Mouse (Mus musculus) intestine, postnatal 0 days (tissue): ENCODE results near the gene Mup11. TPM values are rescaled to one million over a fixed set of nuclear protein-coding genes. Genes with fewer than 3 reads are reported as not detected.
"Not testable (repeated sequence)": the region's sequence is repeated elsewhere in the genome, so short reads cannot be mapped to it uniquely, and the experiment has no call there.

Source experiments
- ATAC-seq: fragments of 200-750 bp; cut with Nextera tagmentation; 2 replicates; pipeline ENCODE4 v1.8.0; 2017; ENCODE audit warnings: mild to moderate bottlenecking, moderate TSS enrichment, moderate library complexity
- H3K27ac ChIP-seq: fragments of 300-500 bp; sonication (generic); 2 replicates; pipeline ENCODE4 v1.5.1; 2014; ENCODE audit warnings: mild to moderate bottlenecking, low read depth, low read length, moderate library complexity
- H3K27me3 ChIP-seq: fragments of 300-500 bp; sonication (generic); replicated peaks from 2 replicates; pipeline ENCODE4 v1.6.1; 2014; ENCODE audit warnings: low read length, mixed read lengths; ENCODE audit not compliant: control insufficient read depth, insufficient read depth
- H3K36me3 ChIP-seq: fragments of 300-500 bp; sonication (generic); 2 replicates; pipeline ENCODE4 v1.6.1; 2014; ENCODE audit warnings: mild to moderate bottlenecking, moderate library complexity; ENCODE audit not compliant: control insufficient read depth, insufficient read depth
- H3K4me1 ChIP-seq: fragments of 300-500 bp; sonication (generic); replicated peaks from 2 replicates; pipeline ENCODE4 v1.6.1; 2014; ENCODE audit warnings: antibody characterized with exemption, low read length, mixed read lengths; ENCODE audit not compliant: control insufficient read depth, insufficient read depth
- H3K4me2 ChIP-seq: fragments of 300-500 bp; sonication (generic); replicated peaks from 2 replicates; pipeline ENCODE4 v1.6.1; 2014; ENCODE audit warnings: low read depth, mild to moderate bottlenecking, moderate library complexity
- H3K4me3 ChIP-seq: fragments of 300-500 bp; sonication (generic); 2 replicates; pipeline ENCODE4 v1.5.1; 2014; ENCODE audit warnings: low read depth, low read length
- H3K9ac ChIP-seq: fragments of 300-500 bp; sonication (generic); 2 replicates; pipeline ENCODE4 v1.6.1; 2014; ENCODE audit warnings: mild to moderate bottlenecking, low read depth, low read length
- H3K9me3 ChIP-seq: fragments of 300-500 bp; sonication (generic); 2 replicates; pipeline ENCODE4 v1.6.1; 2016; ENCODE audit warnings: mixed run types; ENCODE audit not compliant: control insufficient read depth
- WGBS: fragments of 180-500 bp; shearing (Covaris S2); extraction: QIAGEN DNeasy Blood & Tissue Kit; methylation state at CpG from one replicate; pipeline ENCODE4 v1.1.7; 2014; 5-methylcytosine and 5-hydroxymethylcytosine counted together
- polyA plus RNA-seq: library from polyadenylated mRNA; unstranded; fragments of >200 nt; fragmentation: Nextera tagmentation; extraction: Ambion mirVana; gene quantifications from 2 replicates; pipeline ENCODE4 v1.2.1, GENCODE M21; 2015

Gene Mup11
- not detected in 2 replicates for polyA plus RNA-seq

GRCm38 (mm10) chr4:60662311-60662710 lies at the start of gene Mup11:
TSS of gene Mup11 (minus strand) at chr4:60662411.
- WGBS = 87% methylated on average over 3 of the region's 5 CpGs
- not testable (repeated sequence) for H3K4me1 ChIP-seq, H3K9ac ChIP-seq, H3K4me2 ChIP-seq, H3K4me3 ChIP-seq, H3K27ac ChIP-seq, H3K27me3 ChIP-seq, H3K9me3 ChIP-seq, H3K36me3 ChIP-seq, ATAC-seq

Other genes starting within 250 kb of the Mup11 start
- gene Mup9, start 240.5 kb downstream of the Mup11 start, polyA plus RNA-seq = not detected in 2 replicates
- not detected in 2 replicates for gene Mup1, start 160.5 kb downstream of the Mup11 start, polyA plus RNA-seq
- gene Mup10, start 80.2 kb downstream of the Mup11 start, polyA plus RNA-seq = not detected in 2 replicates
- not detected in 2 replicates for gene Mup12, start 78.9 kb upstream of the Mup11 start, polyA plus RNA-seq
- gene Mup22, start 159.1 kb upstream of the Mup11 start, polyA plus RNA-seq = not detected in 2 replicates